Mouse (Mus musculus) erythroblast, embryonic 14.5 days (primary cell): ENCODE data around the gene Megf11.

Experiments
- GATA1 ChIP-seq: IDR thresholded peaks from 2 replicates; pipeline ENCODE4 v1.6.1; 2012; ENCODE audit warnings: low read length, inconsistent platforms, mixed read lengths
- TAL1 ChIP-seq: IDR thresholded peaks from 3 replicates; pipeline ENCODE4 v1.6.1; 2012; ENCODE audit warnings: low read length, inconsistent platforms, mixed read lengths

DNA sequence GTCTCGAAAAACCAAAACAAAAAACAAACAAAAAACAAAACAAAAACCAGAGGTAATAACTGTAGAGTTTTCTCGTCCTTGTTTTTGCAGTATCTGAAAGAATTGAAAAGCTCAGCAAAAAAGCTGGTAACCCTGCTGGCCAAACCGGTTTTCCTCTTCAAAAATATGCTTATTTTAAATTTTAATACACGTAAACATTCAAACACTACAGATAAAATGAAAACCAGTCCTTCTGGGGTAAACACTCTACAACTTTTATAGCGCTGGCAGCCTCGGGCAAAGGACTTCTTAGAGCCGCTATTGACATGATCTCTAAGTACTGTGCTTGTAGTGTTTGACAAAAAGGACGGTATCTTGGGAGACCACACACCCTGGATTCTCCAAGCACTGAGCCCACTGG is 43.8 kb upstream of the Megf11 start:
- TF ChIP-seq TAL1 (no peak), GATA1 (no peak)
